ENCODE assay signal across 20 mouse cellular contexts in genomic region chr12:76916163-76916562, GRCm38 (mm10). TPM values are rescaled to one million over a fixed set of nuclear protein-coding genes. Genes with fewer than 3 reads are reported as not detected.
A peak's percentile ranks its signal among the peaks of the same experiment; 100 is the strongest.
DNase-seq lines count a peak whose midpoint lies in the region; ATAC-seq and TF ChIP-seq lines count a peak whose summit lies in the region.
"Had no signal": no experiment of that assay in that cellular context is flagged by ENCODE, and none has a peak within 500 bp of the region (broad histone marks: within the 10 kb centered on the region; RNA-seq: fewer than 3 reads in every experiment).

No protein-coding gene starts in this region.

- ATAC-seq in liver, embryonic 13.5 days (ENCODE audit: low read depth), result no peak
- ATAC-seq: forebrain, embryonic 15.5 days had no signal

- no peaks in the 10 kb centered on the region for H3K9me3 ChIP-seq in liver, embryonic 13.5 days (replicated peaks)
- H3K9me3 ChIP-seq in forebrain, embryonic 10.5 days, result no peaks in the 10 kb centered on the region
- no peaks in the 10 kb centered on the region for H3K9me3 ChIP-seq in heart, embryonic 10.5 days
- H3K9me3 ChIP-seq: embryonic facial prominence, embryonic 15.5 days; forebrain, embryonic 15.5 days; heart, embryonic 12.5 days; hindbrain, embryonic 10.5 days had no signal

- no peak overlapping the region for H3K4me3 ChIP-seq in liver, embryonic 13.5 days (replicated peaks)
- peak overlapping the region; percentile 43 for H3K4me3 ChIP-seq in small intestine, adult 2 months (ENCODE audit: low read depth, low read length)
- H3K4me3 ChIP-seq in forebrain, embryonic 10.5 days, result no peak overlapping the region
- H3K4me3 ChIP-seq in heart, embryonic 10.5 days, result no peak overlapping the region
- H3K4me3 ChIP-seq: embryonic facial prominence, embryonic 15.5 days; erythroblast, embryonic 14.5 days; forebrain, embryonic 15.5 days; heart, embryonic 12.5 days; hindbrain, embryonic 10.5 days had no signal

- H3K27ac ChIP-seq in liver, embryonic 13.5 days, result 0 out of 2 replicates have a peak overlapping the region, but pooled peaks have one; percentile 24
- H3K27ac ChIP-seq in small intestine, adult 2 months (ENCODE audit: insufficient read depth, low read depth, low read length), result peak overlapping the region; percentile 69
- no peak overlapping the region; the same call in 1 of the 2 replicates for H3K27ac ChIP-seq in forebrain, embryonic 10.5 days
- H3K27ac ChIP-seq in heart, embryonic 10.5 days, result no peak overlapping the region
- H3K27ac ChIP-seq: embryonic facial prominence, embryonic 15.5 days; forebrain, embryonic 15.5 days; hindbrain, embryonic 10.5 days; hindbrain, embryonic 14.5 days had no signal

- H3K4me1 ChIP-seq in liver, embryonic 13.5 days (replicated peaks), result peaks cover 67% of the 10 kb centered on the region
- H3K4me1 ChIP-seq in small intestine, adult 2 months (ENCODE audit: control insufficient read depth, insufficient read depth, insufficient read length, low read length), result peaks cover 15% of the 10 kb centered on the region
- H3K4me1 ChIP-seq in forebrain, embryonic 10.5 days, result peaks cover 9% of the 10 kb centered on the region
- peaks cover 2% of the 10 kb centered on the region; the same call in 1 of the 2 replicates for H3K4me1 ChIP-seq in heart, embryonic 10.5 days
- H3K4me1 ChIP-seq: embryonic facial prominence, embryonic 15.5 days; forebrain, embryonic 15.5 days had no signal

- H3K4me2 ChIP-seq in liver, embryonic 13.5 days, result no peak overlapping the region
- H3K4me2 ChIP-seq: embryonic facial prominence, embryonic 15.5 days; forebrain, embryonic 15.5 days; heart, embryonic 12.5 days; hindbrain, embryonic 14.5 days had no signal

- TF ChIP-seq CTCF in small intestine, adult 2 months (IDR thresholded peaks at IDR 0.05; ENCODE audit: extremely low read depth, insufficient read length, insufficient replicate concordance, low read depth, low read length), result no peak

- 88% methylated on average over 11 of the region's 11 CpGs for WGBS in liver, embryonic 13.5 days (ENCODE audit: insufficient replicate concordance)
- WGBS in small intestine, adult 2 months, result 57% methylated on average over 11 of the region's 11 CpGs
- 90% methylated on average over 11 of the region's 11 CpGs for WGBS in forebrain, embryonic 10.5 days
- 86% methylated on average over 11 of the region's 11 CpGs for WGBS in heart, embryonic 10.5 days

- no peak overlapping the region for H3K9ac ChIP-seq in liver, embryonic 13.5 days
- H3K9ac ChIP-seq: embryonic facial prominence, embryonic 15.5 days; forebrain, embryonic 15.5 days; heart, embryonic 12.5 days; hindbrain, embryonic 14.5 days had no signal

- no peak for TF ChIP-seq POLR2A in small intestine, adult 2 months (IDR thresholded peaks at IDR 0.05; ENCODE audit: low read depth, low read length)

- DNase-seq in liver, embryonic 13.5 days, result no peak
- no peak for DNase-seq in liver
- peak; percentile 56 for DNase-seq in ES-CJ7 (ENCODE audit: low read depth, low spot score)
- DNase-seq in ZHBTc4 (ENCODE audit: low read depth, low spot score), result peak; percentile 71
- DNase-seq in forebrain, embryonic 10.5 days (ENCODE audit: extremely low spot score, low spot score), result no peak
- DNase-seq in cerebellum, postnatal 36 days, result no peak
- DNase-seq in heart, embryonic 10.5 days (ENCODE audit: low spot score), result no peak
- DNase-seq: adrenal gland, postnatal 14 days; cerebellum, adult 11-12 months; cerebellum, adult 9-10 months; embryo, embryonic 11 days; gastrocnemius, postnatal 36 days; heart, adult 18-20 months had no signal

- no peaks in the 10 kb centered on the region for H3K27me3 ChIP-seq in liver, embryonic 13.5 days
- no peaks in the 10 kb centered on the region for H3K27me3 ChIP-seq in small intestine, adult 2 months (ENCODE audit: control insufficient read depth, insufficient read depth, low read length)
- H3K27me3 ChIP-seq in forebrain, embryonic 10.5 days (ENCODE audit: poor library complexity, severe bottlenecking), result no peaks in the 10 kb centered on the region
- no peaks in the 10 kb centered on the region for H3K27me3 ChIP-seq in heart, embryonic 10.5 days (ENCODE audit: insufficient read depth, poor library complexity, severe bottlenecking)
- H3K27me3 ChIP-seq: embryonic facial prominence, embryonic 15.5 days; forebrain, embryonic 15.5 days; heart, embryonic 12.5 days had no signal

- peaks cover 83% of the 10 kb centered on the region for H3K36me3 ChIP-seq in liver, embryonic 13.5 days
- H3K36me3 ChIP-seq in small intestine, adult 2 months (ENCODE audit: control insufficient read depth, insufficient read depth, low read length), result peaks cover 8% of the 10 kb centered on the region
- H3K36me3 ChIP-seq in forebrain, embryonic 10.5 days (replicated peaks), result peaks cover 41% of the 10 kb centered on the region
- H3K36me3 ChIP-seq in heart, embryonic 10.5 days, result peaks cover 43% of the 10 kb centered on the region
- H3K36me3 ChIP-seq: forebrain, embryonic 15.5 days had no signal

RNA-seq across cellular contexts. Expression of gene Max, which starts 45.8 kb away (rescaled TPM):
- 9.1 and 10.3 TPM in 2 replicates for polyA plus RNA-seq in liver, embryonic 13.5 days (2015; fragmentation: Nextera tagmentation; extraction: Ambion mirVana)
- 34.6 and 99.1 TPM in 2 replicates for polyA plus RNA-seq in small intestine, adult 2 months (2012; rRNA removed)
- 12.0 and 13.5 TPM in 2 replicates for polyA plus RNA-seq in forebrain, embryonic 10.5 days (2016; fragmentation: Nextera tagmentation; extraction: Ambion mirVana)
- polyA plus RNA-seq in heart, embryonic 10.5 days (2016; fragmentation: Nextera tagmentation; extraction: Ambion mirVana), result 10.7 and 12.9 TPM in 2 replicates

Comparison
In these comparisons a context has a peak if more than half of its experiments do, and no peak if none do; other contexts are left out.
1. DNase-seq: peak in ES-CJ7 (single experiment) and ZHBTc4 (single experiment); none in liver, embryonic 13.5 days (single experiment), liver (single experiment), forebrain, embryonic 10.5 days (single experiment), cerebellum, postnatal 36 days (0 of 2) and heart, embryonic 10.5 days (single experiment).
2. H3K27ac ChIP-seq: peak in liver, embryonic 13.5 days (single experiment) and small intestine, adult 2 months (single experiment); none in forebrain, embryonic 10.5 days (single experiment) and heart, embryonic 10.5 days (single experiment).